Mouse (Mus musculus) hindbrain, postnatal 0 days (tissue): ENCODE results near the gene Rtkn2. TPM values are rescaled to one million over a fixed set of nuclear protein-coding genes. Genes with fewer than 3 reads are reported as not detected.

Source experiments
- ATAC-seq: fragments of 200-750 bp; cut with Nextera tagmentation; 2 replicates; pipeline ENCODE4 v1.8.0; 2017; ENCODE audit warnings: mild to moderate bottlenecking, moderate TSS enrichment, moderate library complexity
- DNase-seq: peaks from one replicate; pipeline ENCODE4 v3.0.0-alpha.2; 2015; ENCODE audit warnings: low spot score
- H3K27ac ChIP-seq: fragments of 300-500 bp; sonication (generic); 2 replicates; pipeline ENCODE4 v1.5.1; 2014; ENCODE audit warnings: mild to moderate bottlenecking
- H3K27me3 ChIP-seq: fragments of 300-500 bp; sonication (generic); 2 replicates; pipeline ENCODE4 v1.6.1; 2014; ENCODE audit warnings: low read length, mixed read lengths; ENCODE audit not compliant: insufficient read depth
- H3K36me3 ChIP-seq: fragments of 300-500 bp; sonication (generic); 2 replicates; pipeline ENCODE4 v1.6.1; 2014; ENCODE audit warnings: low read length, mixed read lengths; ENCODE audit not compliant: insufficient read depth
- H3K4me1 ChIP-seq: fragments of 300-500 bp; sonication (generic); 2 replicates; pipeline ENCODE4 v1.6.1; 2014; ENCODE audit warnings: antibody characterized with exemption, low read length, mixed read lengths; ENCODE audit not compliant: insufficient read depth
- H3K4me2 ChIP-seq: fragments of 300-500 bp; sonication (generic); 2 replicates; pipeline ENCODE4 v1.6.1; 2014; ENCODE audit warnings: low read depth, mild to moderate bottlenecking, low read length, moderate library complexity, mixed read lengths
- H3K4me3 ChIP-seq: fragments of 300-500 bp; sonication (generic); 2 replicates; pipeline ENCODE4 v1.5.1; 2014; ENCODE audit warnings: low read length
- H3K9ac ChIP-seq: fragments of 300-500 bp; sonication (generic); replicated peaks from 2 replicates; pipeline ENCODE4 v1.6.1; 2014; ENCODE audit warnings: mild to moderate bottlenecking, low read length, moderate library complexity, mixed read lengths
- H3K9me3 ChIP-seq: fragments of 300-500 bp; sonication (generic); 2 replicates; pipeline ENCODE4 v1.6.1; 2016; ENCODE audit warnings: low read length, mixed read lengths
- CTCF ChIP-seq: IDR thresholded peaks from 2 replicates; pipeline ENCODE4 v1.5.1; 2016; ENCODE audit warnings: antibody characterized with exemption, control low read depth, low read depth
- WGBS: fragments of 180-500 bp; shearing (Covaris S2); extraction: QIAGEN DNeasy Blood & Tissue Kit; methylation state at CpG from one replicate; pipeline ENCODE4 v1.1.7; 2014; 5-methylcytosine and 5-hydroxymethylcytosine counted together
- polyA plus RNA-seq: library from polyadenylated mRNA; unstranded; fragments of >200 nt; fragmentation: Nextera tagmentation; extraction: Ambion mirVana; gene quantifications from 2 replicates; pipeline ENCODE4 v1.2.1, GENCODE M21; 2015
- total RNA-seq: library from RNA; depleted of rRNA; stranded (reverse); fragments of >200 nt; gene quantifications from 2 replicates; pipeline ENCODE4 v1.2.3, GENCODE M21; 2014

Gene Rtkn2
- total and polyA plus RNA-seq, 2 experiments from 2014 or later = 5.4 to 6.4 TPM

- DNase-seq (no peak), ATAC-seq (no peak)
- Histone ChIP-seq H3K27ac (no peak overlapping the region), H3K9me3 (no peaks in the 10 kb centered on the region), H3K4me3 (no peak overlapping the region), H3K27me3 (no peaks in the 10 kb centered on the region), H3K4me2 (no peak overlapping the region), H3K4me1 (no peaks in the 10 kb centered on the region), H3K36me3 (no peaks in the 10 kb centered on the region), H3K9ac (no peak overlapping the region)
- WGBS = 78% methylated on average over 8 of the region's 8 CpGs
- TF ChIP-seq CTCF = no peak
These were observed 29.2 kb upstream of the Rtkn2 start for GRCm38 (mm10) chr10:67950059-67950748.

- H3K27me3 ChIP-seq = no peaks in the 10 kb centered on the region
- H3K4me2 ChIP-seq = no peak overlapping the region
- no peak for ATAC-seq
- H3K4me3 ChIP-seq = no peak overlapping the region
- no peak for TF ChIP-seq CTCF
- H3K9ac ChIP-seq = no peak overlapping the region
- H3K27ac ChIP-seq = no peak overlapping the region
- WGBS = 83% methylated on average over 4 of the region's 4 CpGs
- no peaks in the 10 kb centered on the region for H3K9me3 ChIP-seq
- no peaks in the 10 kb centered on the region for H3K4me1 ChIP-seq
- DNase-seq = no peak
- H3K36me3 ChIP-seq = no peaks in the 10 kb centered on the region
These were observed 27.7 kb upstream of the Rtkn2 start for GRCm38 (mm10) chr10:67951690-67952089.

GRCm38 (mm10) chr10:67955982-67956381 lies 23.4 kb upstream of the Rtkn2 start:
- Histone ChIP-seq H3K27ac (no peak overlapping the region), H3K4me3 (no peak overlapping the region), H3K27me3 (no peaks in the 10 kb centered on the region), H3K36me3 (no peaks in the 10 kb centered on the region), H3K9ac (no peak overlapping the region), H3K4me1 (no peaks in the 10 kb centered on the region), H3K4me2 (no peak overlapping the region), H3K9me3 (no peaks in the 10 kb centered on the region)
- DNase-seq = no peak
- WGBS = 95% methylated on average over 2 of the region's 2 CpGs
- no peak for TF ChIP-seq CTCF
- no peak for ATAC-seq

GRCm38 (mm10) chr10:67959982-67960381 lies 19.4 kb upstream of the Rtkn2 start:
- 48% methylated on average over 3 of the region's 3 CpGs for WGBS
- no peaks in the 10 kb centered on the region for H3K9me3 ChIP-seq
- no peak overlapping the region for H3K27ac ChIP-seq
- no peaks in the 10 kb centered on the region for H3K4me1 ChIP-seq
- H3K4me2 ChIP-seq = no peak overlapping the region
- H3K4me3 ChIP-seq = no peak overlapping the region
- no peak for ATAC-seq
- no peak overlapping the region for H3K9ac ChIP-seq
- DNase-seq = peak; percentile 10
- no peaks in the 10 kb centered on the region for H3K36me3 ChIP-seq
- TF ChIP-seq CTCF = no peak
- no peaks in the 10 kb centered on the region for H3K27me3 ChIP-seq

- Histone ChIP-seq H3K27me3 (no peaks in the 10 kb centered on the region), H3K36me3 (no peaks in the 10 kb centered on the region), H3K9me3 (no peaks in the 10 kb centered on the region), H3K4me1 (no peaks in the 10 kb centered on the region), H3K4me2 (peak overlapping the region; percentile 14), H3K4me3 (no peak overlapping the region), H3K27ac (no peak overlapping the region), H3K9ac (no peak overlapping the region)
- no peak for DNase-seq
- TF ChIP-seq CTCF = no peak
- 22% methylated on average over 10 of the region's 10 CpGs for WGBS
- no peak for ATAC-seq
These were observed 16.9 kb upstream of the Rtkn2 start for GRCm38 (mm10) chr10:67962496-67962895.

GRCm38 (mm10) chr10:67964060-67964459 lies 15.3 kb upstream of the Rtkn2 start:
- H3K27ac ChIP-seq = no peak overlapping the region
- no peak for DNase-seq
- no peak overlapping the region for H3K4me2 ChIP-seq
- no peaks in the 10 kb centered on the region for H3K27me3 ChIP-seq
- TF ChIP-seq CTCF = no peak
- ATAC-seq = no peak
- WGBS = 31% methylated on average over 8 of the region's 8 CpGs
- H3K36me3 ChIP-seq = no peaks in the 10 kb centered on the region
- no peaks in the 10 kb centered on the region for H3K4me1 ChIP-seq
- H3K4me3 ChIP-seq = no peak overlapping the region
- H3K9ac ChIP-seq = no peak overlapping the region
- no peaks in the 10 kb centered on the region for H3K9me3 ChIP-seq

- Histone ChIP-seq H3K9ac (no peak overlapping the region), H3K4me1 (no peaks in the 10 kb centered on the region), H3K9me3 (no peaks in the 10 kb centered on the region), H3K4me3 (no peak overlapping the region), H3K27ac (no peak overlapping the region), H3K27me3 (no peaks in the 10 kb centered on the region), H3K36me3 (no peaks in the 10 kb centered on the region), H3K4me2 (no peak overlapping the region)
- no peak for ATAC-seq
- 80% methylated on average over 4 of the region's 4 CpGs for WGBS
- TF ChIP-seq CTCF = no peak
- DNase-seq = no peak
These were observed 14.0 kb upstream of the Rtkn2 start for GRCm38 (mm10) chr10:67965251-67965986.
